Comparison of ENCODE assay signal across 20 mouse cellular contexts in genomic region chr9:43389491-43390083, GRCm38 (mm10).
DNase-seq lines count a peak whose midpoint lies in the region; ATAC-seq and TF ChIP-seq lines count a peak whose summit lies in the region.
"Had no signal": no experiment of that assay in that cellular context is flagged by ENCODE, and none has a peak within 500 bp of the region (broad histone marks: within the 10 kb centered on the region; RNA-seq: fewer than 3 reads in every experiment).

No protein-coding gene starts in this region.

- TF ChIP-seq CTCF in hindbrain, postnatal 0 days (IDR thresholded peaks at IDR 0.05; ENCODE audit: low read depth): no peak

- H3K27me3 ChIP-seq in midbrain, embryonic 12.5 days: peaks cover 13% of the 10 kb centered on the region
- H3K27me3 ChIP-seq in midbrain, embryonic 10.5 days (ENCODE audit: low read depth, poor library complexity, severe bottlenecking): peaks cover 32% of the 10 kb centered on the region
- no peaks in the 10 kb centered on the region for H3K27me3 ChIP-seq in forebrain, embryonic 14.5 days (replicated peaks; ENCODE audit: control insufficient read depth, insufficient read depth, low read length)
- no peaks in the 10 kb centered on the region for H3K27me3 ChIP-seq in hindbrain, postnatal 0 days (ENCODE audit: insufficient read depth, low read length)
- no peaks in the 10 kb centered on the region for H3K27me3 ChIP-seq in neural tube, embryonic 14.5 days (ENCODE audit: control insufficient read depth, insufficient read depth, low read length)
- H3K27me3 ChIP-seq: embryonic facial prominence, embryonic 12.5 days had no signal

- ATAC-seq in midbrain, embryonic 12.5 days (ENCODE audit: low FRiP score, low read depth): peak; percentile 81
- ATAC-seq in forebrain, embryonic 14.5 days: peak; percentile 42; the same call in 1 of the 2 replicates
- ATAC-seq in hindbrain, postnatal 0 days: no peak
- ATAC-seq in neural tube, embryonic 14.5 days (ENCODE audit: low read depth): peak; percentile 81
- ATAC-seq: intestine, embryonic 16.5 days had no signal

- H3K4me1 ChIP-seq in midbrain, embryonic 12.5 days: peaks cover 10% of the 10 kb centered on the region
- peaks cover 30% of the 10 kb centered on the region for H3K4me1 ChIP-seq in midbrain, embryonic 10.5 days
- H3K4me1 ChIP-seq in forebrain, embryonic 14.5 days (ENCODE audit: control insufficient read depth, insufficient read depth, low read length): peaks cover 4% of the 10 kb centered on the region; the same call in 1 of the 2 replicates
- no peaks in the 10 kb centered on the region for H3K4me1 ChIP-seq in hindbrain, postnatal 0 days (ENCODE audit: insufficient read depth, low read length)
- H3K4me1 ChIP-seq in neural tube, embryonic 14.5 days (ENCODE audit: control insufficient read depth, insufficient read depth, low read length): 0 out of 2 replicates have a peak, but pooled peaks cover 3% of the 10 kb centered on the region

- WGBS in midbrain, embryonic 12.5 days: 20% methylated on average over 9 of the region's 9 CpGs
- 36% methylated on average over 9 of the region's 9 CpGs for WGBS in midbrain, embryonic 10.5 days
- WGBS in forebrain, embryonic 14.5 days: 9% methylated on average over 9 of the region's 9 CpGs
- 23% methylated on average over 9 of the region's 9 CpGs for WGBS in hindbrain, postnatal 0 days
- 11% methylated on average over 9 of the region's 9 CpGs for WGBS in neural tube, embryonic 14.5 days

- no peak overlapping the region for H3K4me3 ChIP-seq in midbrain, embryonic 12.5 days
- H3K4me3 ChIP-seq in midbrain, embryonic 10.5 days: no peak overlapping the region
- H3K4me3 ChIP-seq in forebrain, embryonic 14.5 days (ENCODE audit: low read depth, low read length): no peak overlapping the region
- H3K4me3 ChIP-seq in hindbrain, postnatal 0 days (ENCODE audit: low read length): no peak overlapping the region
- H3K4me3 ChIP-seq in neural tube, embryonic 14.5 days (ENCODE audit: low read depth, low read length): no peak overlapping the region
- H3K4me3 ChIP-seq: embryonic facial prominence, embryonic 12.5 days; gastrocnemius, adult 2 months; heart, embryonic 13.5 days had no signal

- no peak overlapping the region for H3K9ac ChIP-seq in midbrain, embryonic 12.5 days (replicated peaks)
- H3K9ac ChIP-seq in forebrain, embryonic 14.5 days (ENCODE audit: low read length): no peak overlapping the region
- H3K9ac ChIP-seq in hindbrain, postnatal 0 days (replicated peaks; ENCODE audit: low read length): no peak overlapping the region
- no peak overlapping the region for H3K9ac ChIP-seq in neural tube, embryonic 14.5 days (replicated peaks; ENCODE audit: low read depth, low read length)
- H3K9ac ChIP-seq: embryonic facial prominence, embryonic 12.5 days; heart, embryonic 13.5 days had no signal

- peak overlapping the region; percentile 49 for H3K27ac ChIP-seq in midbrain, embryonic 12.5 days (replicated peaks)
- H3K27ac ChIP-seq in midbrain, embryonic 10.5 days (replicated peaks): no peak overlapping the region
- no peak overlapping the region for H3K27ac ChIP-seq in forebrain, embryonic 14.5 days (ENCODE audit: low read depth, low read length)
- no peak overlapping the region for H3K27ac ChIP-seq in hindbrain, postnatal 0 days
- H3K27ac ChIP-seq in neural tube, embryonic 14.5 days (ENCODE audit: low read depth, low read length): no peak overlapping the region
- H3K27ac ChIP-seq: embryonic facial prominence, embryonic 12.5 days; gastrocnemius, adult 2 months; heart, embryonic 13.5 days had no signal

- H3K36me3 ChIP-seq in midbrain, embryonic 12.5 days: no peaks in the 10 kb centered on the region
- no peaks in the 10 kb centered on the region for H3K36me3 ChIP-seq in midbrain, embryonic 10.5 days
- no peaks in the 10 kb centered on the region for H3K36me3 ChIP-seq in forebrain, embryonic 14.5 days (ENCODE audit: control insufficient read depth, insufficient read depth, low read length)
- H3K36me3 ChIP-seq in hindbrain, postnatal 0 days (ENCODE audit: insufficient read depth, low read length): no peaks in the 10 kb centered on the region
- H3K36me3 ChIP-seq in neural tube, embryonic 14.5 days (ENCODE audit: control insufficient read depth, insufficient read depth, low read length): no peaks in the 10 kb centered on the region
- H3K36me3 ChIP-seq: embryonic facial prominence, embryonic 12.5 days; G1E; heart, embryonic 13.5 days had no signal

- DNase-seq in midbrain, embryonic 10.5 days (ENCODE audit: low spot score): no peak
- DNase-seq in forebrain, embryonic 14.5 days (ENCODE audit: low spot score): peak; percentile 70
- DNase-seq in hindbrain, postnatal 0 days (ENCODE audit: low spot score): peak; percentile 31
- no peak for DNase-seq in c-Kit-positive CD71-positive TER-119-positive erythroid progenitor cells, embryonic 14.5 days (ENCODE audit: low spot score)
- no peak for DNase-seq in kidney, postnatal 25 days
- DNase-seq: adrenal gland, adult 2 months; cerebellum, adult 11 months; gastrocnemius, adult 2 months; heart, adult 11 months; heart, postnatal 36 days; kidney, postnatal 14 days; layer of hippocampus, adult 9-11 months; lung, postnatal 14 days; thymus, postnatal 36 days had no signal

- H3K4me2 ChIP-seq in midbrain, embryonic 12.5 days (replicated peaks): no peak overlapping the region
- H3K4me2 ChIP-seq in forebrain, embryonic 14.5 days (ENCODE audit: low read length): no peak overlapping the region
- no peak overlapping the region for H3K4me2 ChIP-seq in hindbrain, postnatal 0 days (ENCODE audit: low read depth, low read length)
- no peak overlapping the region for H3K4me2 ChIP-seq in neural tube, embryonic 14.5 days (ENCODE audit: low read depth, low read length)
- H3K4me2 ChIP-seq: embryonic facial prominence, embryonic 12.5 days; heart, embryonic 13.5 days had no signal

- peaks cover 9% of the 10 kb centered on the region; the same call in 1 of the 2 replicates for H3K9me3 ChIP-seq in midbrain, embryonic 12.5 days
- H3K9me3 ChIP-seq in midbrain, embryonic 10.5 days (replicated peaks): peaks cover 5% of the 10 kb centered on the region
- H3K9me3 ChIP-seq in forebrain, embryonic 14.5 days (replicated peaks; ENCODE audit: control insufficient read depth, low read length): no peaks in the 10 kb centered on the region
- H3K9me3 ChIP-seq in hindbrain, postnatal 0 days (ENCODE audit: low read length): no peaks in the 10 kb centered on the region
- no peaks in the 10 kb centered on the region for H3K9me3 ChIP-seq in neural tube, embryonic 14.5 days (ENCODE audit: control insufficient read depth, low read length)
- H3K9me3 ChIP-seq: embryonic facial prominence, embryonic 12.5 days; heart, embryonic 13.5 days had no signal

Comparison
In these comparisons a context has a peak if more than half of its experiments do, and no peak if none do; other contexts are left out.
1. DNase-seq: peak in forebrain, embryonic 14.5 days (single experiment) and hindbrain, postnatal 0 days (single experiment); none in midbrain, embryonic 10.5 days (single experiment), c-Kit-positive CD71-positive TER-119-positive erythroid progenitor cells, embryonic 14.5 days (single experiment) and kidney, postnatal 25 days (0 of 2).